Mouse (Mus musculus) MN1 (cell line): ENCODE measurements at regions not wholly inside any gene's neighbourhood (a gene's known extent, or its start where the extent isn't known, plus 50 kb on each side); places are given as distances from the start of the nearest gene placed in this dataset.

Source experiments
- DNase-seq: peaks from one replicate; pipeline ENCODE4 v3.0.0-alpha.2; 2016; ENCODE audit warnings: low spot score

DNA sequence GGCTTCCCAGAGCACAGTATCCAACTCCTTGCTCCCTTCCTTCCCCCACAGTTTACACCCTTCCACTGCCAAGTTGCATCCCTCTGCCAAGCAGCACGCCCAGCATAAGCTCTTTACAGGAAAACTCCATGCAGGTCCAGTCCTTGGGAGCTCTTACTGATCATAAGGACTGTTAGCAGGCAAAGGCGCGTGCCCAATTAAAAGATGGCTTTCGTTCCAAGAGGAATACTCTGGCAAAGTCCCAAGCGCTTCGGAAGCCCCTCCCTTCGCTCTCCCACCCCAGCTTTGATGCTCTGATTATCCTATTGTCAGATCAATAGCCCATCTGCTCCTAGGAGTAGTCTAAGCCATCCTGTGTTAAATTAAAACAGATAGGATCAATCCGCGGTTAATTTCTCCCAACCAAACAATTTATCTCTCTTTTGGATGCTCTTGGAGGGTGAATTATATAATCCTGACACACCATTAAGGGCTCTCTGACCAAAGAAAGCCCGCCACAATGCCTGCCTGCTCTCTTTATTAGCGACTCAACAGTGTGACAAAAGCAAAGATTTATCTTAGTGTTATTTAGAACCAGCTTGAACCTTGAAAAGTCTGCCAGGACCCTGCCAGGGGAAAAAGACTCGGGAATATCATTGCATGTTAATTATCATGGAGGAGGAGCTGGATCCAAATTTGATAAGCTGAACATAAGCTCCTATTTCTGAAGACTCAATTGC, 312.5 kb downstream of the Gsdmc2 start:
- peak; percentile 86 for DNase-seq

DNA sequence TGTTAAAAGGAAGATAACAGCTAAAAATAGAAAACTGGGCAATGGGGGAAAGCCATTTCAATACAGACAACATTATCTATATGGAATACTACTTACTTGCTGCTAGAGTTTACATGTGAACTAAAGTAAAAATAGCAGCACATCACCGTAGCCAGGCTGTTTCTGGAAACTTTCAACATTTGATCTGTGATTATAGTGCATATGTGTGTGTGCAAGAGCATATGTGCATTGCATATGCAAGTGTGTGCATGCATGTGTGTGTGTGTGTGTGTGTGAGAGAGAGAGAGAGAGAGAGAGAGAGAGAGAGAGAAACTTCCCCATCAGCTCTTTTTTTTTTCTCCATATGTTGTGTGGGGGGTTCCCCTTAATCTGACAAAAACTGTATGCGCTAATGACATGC, 317.7 kb downstream of the Gsdmc2 start:
- no peak for DNase-seq

GRCm38 (mm10) chr15:63526820-63527219, 318.2 kb downstream of the Gsdmc2 start:
- DNase-seq, result no peak

GRCm38 (mm10) chr15:63517301-63517700, 327.7 kb downstream of the Gsdmc2 start:
- no peak for DNase-seq

GRCm38 (mm10) chr15:63500453-63500852, 344.5 kb downstream of the Gsdmc2 start:
- no peak for DNase-seq

GRCm38 (mm10) chr15:63498483-63498882, 346.5 kb downstream of the Gsdmc2 start:
- no peak for DNase-seq

DNA sequence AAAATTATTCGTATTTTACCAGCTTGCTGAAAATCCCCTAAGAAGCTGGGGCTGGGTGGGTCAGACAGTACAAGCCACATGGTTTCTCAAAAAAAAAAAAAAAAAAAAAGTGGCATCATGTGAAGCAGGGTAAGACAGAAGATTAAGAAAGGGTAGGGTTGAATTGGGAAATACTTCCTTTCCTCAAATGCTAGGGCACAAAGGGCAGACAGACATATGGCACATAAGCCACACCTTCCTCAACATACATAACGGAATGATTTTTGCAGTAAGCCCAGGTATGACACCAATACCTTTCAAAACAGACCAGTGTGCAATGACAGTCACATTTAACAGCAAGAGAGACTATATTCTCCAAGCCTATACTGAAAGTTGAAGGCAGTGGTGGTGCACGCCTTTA, 347.8 kb downstream of the Gsdmc2 start:
- no peak for DNase-seq

- DNase-seq, result no peak
Measured at GRCm38 (mm10) chr15:63484910-63485309, 360.1 kb downstream of the Gsdmc2 start.

GRCm38 (mm10) chr15:63484217-63484887, 360.6 kb downstream of the Gsdmc2 start:
- DNase-seq, result peak; percentile 14

- no peak for DNase-seq
Measured at GRCm38 (mm10) chr15:63479270-63479805, 365.6 kb downstream of the Gsdmc2 start.

GRCm38 (mm10) chr15:63466916-63467315, 378.1 kb downstream of the Gsdmc2 start:
- DNase-seq, result no peak

GRCm38 (mm10) chr15:63452529-63452928, 392.4 kb downstream of the Gsdmc2 start:
- no peak for DNase-seq

DNA sequence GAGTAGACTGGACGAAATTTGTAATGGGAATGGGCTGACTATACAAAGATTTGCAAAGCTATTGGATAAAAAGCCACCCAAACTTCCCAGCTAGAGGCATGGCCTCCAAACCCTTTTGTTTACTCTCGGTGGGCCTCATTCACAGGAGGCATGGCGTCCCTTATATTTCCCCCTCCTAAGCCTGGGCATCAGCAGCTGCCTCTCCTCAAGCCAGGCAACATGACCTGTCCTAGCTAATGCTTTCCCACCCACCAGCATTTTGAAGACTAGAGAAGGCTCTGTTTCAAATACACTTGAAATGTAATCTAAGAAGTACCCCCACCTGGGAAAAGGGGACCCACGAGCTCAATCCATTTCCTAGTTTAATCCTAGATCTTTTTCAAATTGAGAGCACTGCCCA, 398.7 kb downstream of the Gsdmc2 start:
- no peak for DNase-seq

DNA sequence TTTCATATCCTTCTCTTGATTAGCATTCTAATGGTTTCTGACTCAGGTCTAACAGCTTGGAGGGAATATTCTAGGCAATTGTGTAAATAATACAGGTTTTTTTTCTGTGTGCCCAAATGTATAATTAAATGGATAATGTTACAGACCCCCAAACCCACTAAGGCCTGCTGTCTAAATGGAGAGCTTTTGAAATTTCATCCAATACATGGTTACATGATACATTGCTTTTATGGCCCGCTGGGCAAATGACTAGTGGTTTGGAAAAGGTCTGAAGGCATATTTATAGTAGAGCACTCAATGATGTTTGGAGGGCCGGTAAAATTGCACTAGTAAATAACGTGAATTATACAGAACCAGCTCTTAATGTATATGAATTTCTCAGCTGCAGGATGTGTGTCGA, 400.0 kb downstream of the Gsdmc2 start:
- no peak for DNase-seq

DNA sequence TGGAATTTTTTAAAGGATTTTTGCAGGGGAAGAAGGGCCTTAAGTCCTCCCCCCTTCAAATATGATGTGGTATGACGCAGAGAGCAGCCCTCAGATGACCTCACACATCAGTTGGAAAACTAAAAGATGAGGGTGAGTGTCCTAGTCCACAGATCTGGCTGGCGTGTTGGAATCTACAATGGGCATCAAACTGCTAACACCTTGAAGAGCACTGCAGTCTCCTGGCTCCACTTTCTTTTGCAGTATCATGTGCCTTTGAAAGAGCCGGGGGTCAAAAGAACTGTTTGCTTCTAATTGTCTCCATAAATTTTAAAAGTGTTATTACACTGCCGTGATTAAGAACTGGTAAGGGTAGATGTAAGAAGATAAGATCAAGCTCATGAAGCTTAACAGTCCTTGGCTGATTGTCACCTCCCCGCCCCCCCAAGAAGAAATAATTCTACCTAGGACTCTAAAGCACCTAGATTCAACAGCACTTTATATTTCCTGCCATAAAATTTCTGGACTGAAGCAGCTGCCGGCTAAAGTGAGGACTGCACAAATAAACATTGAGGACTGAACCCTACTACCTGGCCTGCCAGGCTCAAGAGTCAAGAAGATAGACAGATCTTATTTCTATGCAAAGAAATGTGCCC, 402.7 kb downstream of the Gsdmc2 start:
- DNase-seq, result no peak

- no peak for DNase-seq
Measured at GRCm38 (mm10) chr15:63412649-63413048, 432.3 kb downstream of the Gsdmc2 start.

DNA sequence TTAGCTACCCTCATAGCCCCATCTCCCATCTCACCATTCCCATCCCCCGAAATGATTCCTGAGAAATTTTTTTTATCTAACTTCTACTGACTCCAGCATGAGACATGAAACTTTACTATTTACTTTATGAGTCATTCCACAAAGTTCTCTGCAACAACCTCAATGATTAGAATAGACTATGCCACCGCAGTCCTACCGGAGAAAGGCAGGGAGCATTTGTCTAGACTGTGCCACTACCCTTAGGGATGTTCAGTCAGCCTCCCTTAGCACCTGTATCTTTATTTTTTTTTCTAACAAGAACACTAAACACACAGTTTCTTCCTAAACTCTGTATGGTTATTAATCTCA, 433.2 kb downstream of the Gsdmc2 start:
- no peak for DNase-seq

DNA sequence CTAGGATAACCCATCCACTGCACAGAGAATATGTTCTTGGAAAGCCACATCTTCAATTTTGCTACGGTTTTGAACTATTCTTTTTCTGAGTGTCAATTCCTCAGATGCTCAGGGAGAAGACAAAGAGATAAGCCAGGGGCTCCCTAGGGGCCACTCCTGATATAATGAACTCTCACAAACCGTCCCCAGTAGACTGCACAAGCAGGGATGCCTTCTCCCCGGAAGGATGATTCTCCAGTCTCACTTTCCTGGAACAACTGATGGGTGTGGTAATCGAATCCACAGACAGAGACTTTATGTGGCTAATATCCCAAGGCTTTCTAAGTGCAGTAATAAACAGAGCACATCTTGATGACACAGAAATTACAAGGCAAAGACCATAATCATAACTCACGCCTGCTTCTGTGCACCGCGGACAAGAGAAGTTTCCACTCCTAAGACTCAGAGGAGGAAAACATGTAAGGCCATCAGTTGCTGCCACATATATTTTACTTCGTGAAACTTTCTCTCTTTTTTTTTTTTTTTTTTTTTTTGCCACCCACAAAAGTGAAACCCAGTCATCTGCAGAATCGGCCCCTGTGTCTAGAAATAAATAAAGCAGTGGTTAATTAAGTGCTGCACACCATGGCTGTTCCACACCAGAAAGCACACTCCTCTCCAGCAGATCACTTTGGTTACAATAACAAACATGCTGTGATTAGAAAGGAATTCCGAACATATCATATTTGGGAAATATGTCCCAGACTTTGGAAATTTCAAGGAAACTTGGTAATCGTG, 433.8 kb downstream of the Gsdmc2 start:
- DNase-seq, result no peak

- peak; percentile 83 for DNase-seq
Measured at GRCm38 (mm10) chr15:63400445-63400844, 444.5 kb downstream of the Gsdmc2 start.

DNA sequence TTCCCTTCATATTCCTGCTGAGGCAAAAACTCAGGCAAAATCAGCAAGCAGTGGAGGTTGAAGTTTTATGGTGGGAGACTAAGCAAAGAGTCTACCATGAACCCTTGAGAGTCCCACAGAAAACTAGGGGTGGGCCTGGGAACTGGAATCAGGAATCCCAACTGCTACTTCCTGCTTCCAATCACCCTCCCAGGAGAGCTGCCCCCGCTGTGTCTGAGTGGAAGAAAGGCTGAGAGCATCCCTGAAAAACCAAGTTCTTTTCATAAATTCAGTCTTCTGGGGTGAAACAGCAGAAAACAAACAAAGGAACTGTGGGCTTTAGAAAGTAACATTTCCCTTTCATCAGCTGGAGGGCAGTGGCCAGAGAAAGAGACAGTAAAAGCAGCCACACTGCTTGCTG, 445.0 kb downstream of the Gsdmc2 start:
- DNase-seq, result no peak

DNA sequence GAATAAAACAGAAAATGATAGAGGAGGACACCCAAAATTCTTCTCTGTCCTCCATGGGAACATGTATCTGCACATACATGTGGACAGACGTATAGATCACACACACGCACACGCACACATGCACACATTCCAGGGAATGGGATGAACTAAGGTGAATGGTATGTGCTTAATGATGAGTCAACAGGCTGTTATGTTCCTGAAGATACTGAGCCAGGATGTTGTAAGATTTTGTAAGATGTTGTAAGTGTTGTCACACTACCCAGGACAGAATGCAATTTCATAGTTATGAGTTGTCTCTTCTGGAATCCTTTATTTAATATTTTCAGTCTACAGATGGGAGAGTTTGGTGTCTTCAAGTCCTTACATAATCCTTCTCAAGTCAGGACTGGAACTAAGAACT, 447.5 kb downstream of the Gsdmc2 start:
- no peak for DNase-seq

GRCm38 (mm10) chr15:63377258-63377657, 467.7 kb downstream of the Gsdmc2 start:
- DNase-seq, result no peak
